Mouse (Mus musculus): ENCODE measurements around the gene Ablim1. TPM values are rescaled to one million over a fixed set of nuclear protein-coding genes. Genes with fewer than 3 reads are reported as not detected.

Ablim1 gene
- polyA plus RNA-seq, 1 experiment from 2014 or later: 29.2 TPM

DNA sequence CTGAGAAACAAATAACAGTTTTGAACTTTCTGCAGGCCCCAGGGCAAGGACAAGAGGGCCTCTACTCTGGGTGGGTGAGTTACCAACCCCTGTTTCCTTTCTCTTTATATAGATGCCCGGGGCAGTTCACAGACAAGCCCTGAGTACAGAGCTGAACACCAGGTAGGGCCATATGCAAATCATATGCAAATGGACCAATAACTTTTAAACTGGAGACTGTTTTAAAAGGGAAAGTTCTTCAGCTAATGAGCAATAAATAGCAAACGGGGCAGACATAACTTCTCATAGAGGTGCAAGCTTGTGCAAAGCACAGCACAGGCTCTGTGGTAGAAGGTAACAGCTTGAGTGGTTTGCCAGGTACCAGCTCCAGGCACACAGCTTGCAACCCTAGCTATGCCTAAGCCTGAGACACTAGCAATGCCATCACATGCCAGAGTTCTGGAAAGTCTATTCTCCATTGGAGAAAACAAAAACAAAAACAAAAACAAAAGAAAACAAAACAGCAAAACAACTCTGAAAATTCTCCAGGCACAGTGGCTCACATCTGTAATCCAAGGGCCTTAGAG, 225.8 kb downstream of the Ablim1 start:
- no peaks in the 10 kb centered on the region; the same call in 1 of the 2 replicates for H3K4me1 ChIP-seq (ENCODE audit: control insufficient read depth, insufficient read depth, low read length)
- H3K4me2 ChIP-seq (ENCODE audit: low read depth, low read length): no peak overlapping the region
- H3K9ac ChIP-seq (ENCODE audit: low read depth, low read length): no peak overlapping the region
- no peak overlapping the region for H3K27ac ChIP-seq (ENCODE audit: low read length)
- no peak for ATAC-seq
- H3K36me3 ChIP-seq (ENCODE audit: control insufficient read depth, insufficient read depth, low read length): no peaks in the 10 kb centered on the region
- WGBS: 72% methylated on average over 2 of the region's 2 CpGs
- no peaks in the 10 kb centered on the region for H3K27me3 ChIP-seq (replicated peaks; ENCODE audit: control insufficient read depth, insufficient read depth, low read length)
- H3K4me3 ChIP-seq (ENCODE audit: low read length): no peak overlapping the region
- no peaks in the 10 kb centered on the region for H3K9me3 ChIP-seq (ENCODE audit: control insufficient read depth, low read length)

GRCm38 (mm10) chr19:57084520-57085166, 230.1 kb downstream of the Ablim1 start:
- Histone ChIP-seq H3K4me1 (ENCODE audit: control insufficient read depth, insufficient read depth, low read length) (no peaks in the 10 kb centered on the region; the same call in 1 of the 2 replicates), H3K9ac (ENCODE audit: low read depth, low read length) (no peak overlapping the region), H3K4me2 (ENCODE audit: low read depth, low read length) (no peak overlapping the region), H3K4me3 (ENCODE audit: low read length) (no peak overlapping the region), H3K27ac (ENCODE audit: low read length) (no peak overlapping the region), H3K9me3 (ENCODE audit: control insufficient read depth, low read length) (no peaks in the 10 kb centered on the region), H3K36me3 (ENCODE audit: control insufficient read depth, insufficient read depth, low read length) (no peaks in the 10 kb centered on the region), H3K27me3 (replicated peaks; ENCODE audit: control insufficient read depth, insufficient read depth, low read length) (no peaks in the 10 kb centered on the region)
- 89% methylated on average over 5 of the region's 5 CpGs for WGBS
- ATAC-seq: no peak

DNA sequence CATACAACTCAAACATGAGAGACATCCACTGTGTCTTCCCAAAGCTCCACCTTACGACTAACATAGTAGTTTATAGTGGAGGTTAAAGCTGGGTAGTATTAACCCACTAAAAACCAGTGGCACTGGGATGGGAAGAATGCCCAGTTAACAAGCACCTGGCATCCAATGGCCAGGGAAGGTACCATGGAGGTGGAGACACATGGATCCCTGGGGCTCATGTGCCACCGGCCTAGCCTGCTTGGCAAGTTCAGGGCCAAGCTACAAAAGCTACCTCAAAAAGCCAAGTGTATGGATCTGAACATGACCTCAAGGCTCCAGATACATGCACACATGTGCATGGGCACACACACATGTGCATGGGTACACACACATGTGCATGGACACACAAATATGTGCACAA, 230.8 kb downstream of the Ablim1 start:
- H3K27me3 ChIP-seq (replicated peaks; ENCODE audit: control insufficient read depth, insufficient read depth, low read length): no peaks in the 10 kb centered on the region
- H3K36me3 ChIP-seq (ENCODE audit: control insufficient read depth, insufficient read depth, low read length): no peaks in the 10 kb centered on the region
- no peak overlapping the region for H3K4me2 ChIP-seq (ENCODE audit: low read depth, low read length)
- no peak overlapping the region for H3K9ac ChIP-seq (ENCODE audit: low read depth, low read length)
- no peaks in the 10 kb centered on the region for H3K9me3 ChIP-seq (ENCODE audit: control insufficient read depth, low read length)
- H3K4me3 ChIP-seq (ENCODE audit: low read length): no peak overlapping the region
- no peak for ATAC-seq
- 92% methylated on average over 2 of the region's 2 CpGs for WGBS
- H3K27ac ChIP-seq (ENCODE audit: low read length): no peak overlapping the region
- peaks cover 5% of the 10 kb centered on the region for H3K4me1 ChIP-seq (ENCODE audit: control insufficient read depth, insufficient read depth, low read length)

DNA sequence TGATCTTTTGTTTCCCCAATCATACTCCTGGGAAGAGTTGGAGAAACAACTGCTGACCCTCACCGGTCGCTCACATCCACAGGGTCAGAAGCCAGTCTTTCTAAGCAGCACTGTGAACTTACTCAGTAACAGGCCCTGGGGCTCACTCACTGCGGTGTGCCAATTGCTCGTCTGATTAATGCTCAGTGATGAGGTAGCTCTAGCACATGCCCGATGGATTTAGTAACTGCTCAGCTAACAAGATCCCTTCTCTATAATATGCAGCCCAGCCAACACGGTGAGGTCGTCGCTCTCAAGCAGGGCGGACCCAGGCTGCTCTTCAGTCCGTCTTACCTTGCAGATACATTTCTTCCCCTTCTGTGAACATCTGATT, 231.6 kb downstream of the Ablim1 start:
- H3K4me3 ChIP-seq (ENCODE audit: low read length): no peak overlapping the region
- no peaks in the 10 kb centered on the region for H3K27me3 ChIP-seq (replicated peaks; ENCODE audit: control insufficient read depth, insufficient read depth, low read length)
- H3K9me3 ChIP-seq (ENCODE audit: control insufficient read depth, low read length): no peaks in the 10 kb centered on the region
- H3K36me3 ChIP-seq (ENCODE audit: control insufficient read depth, insufficient read depth, low read length): no peaks in the 10 kb centered on the region
- H3K9ac ChIP-seq (ENCODE audit: low read depth, low read length): no peak overlapping the region
- ATAC-seq: no peak
- H3K4me1 ChIP-seq (ENCODE audit: control insufficient read depth, insufficient read depth, low read length): peaks cover 7% of the 10 kb centered on the region
- whole genome bisulfite sequencing: 76% methylated on average over 10 of the region's 10 CpGs
- H3K4me2 ChIP-seq (ENCODE audit: low read depth, low read length): no peak overlapping the region
- no peak overlapping the region for H3K27ac ChIP-seq (ENCODE audit: low read length)

DNA sequence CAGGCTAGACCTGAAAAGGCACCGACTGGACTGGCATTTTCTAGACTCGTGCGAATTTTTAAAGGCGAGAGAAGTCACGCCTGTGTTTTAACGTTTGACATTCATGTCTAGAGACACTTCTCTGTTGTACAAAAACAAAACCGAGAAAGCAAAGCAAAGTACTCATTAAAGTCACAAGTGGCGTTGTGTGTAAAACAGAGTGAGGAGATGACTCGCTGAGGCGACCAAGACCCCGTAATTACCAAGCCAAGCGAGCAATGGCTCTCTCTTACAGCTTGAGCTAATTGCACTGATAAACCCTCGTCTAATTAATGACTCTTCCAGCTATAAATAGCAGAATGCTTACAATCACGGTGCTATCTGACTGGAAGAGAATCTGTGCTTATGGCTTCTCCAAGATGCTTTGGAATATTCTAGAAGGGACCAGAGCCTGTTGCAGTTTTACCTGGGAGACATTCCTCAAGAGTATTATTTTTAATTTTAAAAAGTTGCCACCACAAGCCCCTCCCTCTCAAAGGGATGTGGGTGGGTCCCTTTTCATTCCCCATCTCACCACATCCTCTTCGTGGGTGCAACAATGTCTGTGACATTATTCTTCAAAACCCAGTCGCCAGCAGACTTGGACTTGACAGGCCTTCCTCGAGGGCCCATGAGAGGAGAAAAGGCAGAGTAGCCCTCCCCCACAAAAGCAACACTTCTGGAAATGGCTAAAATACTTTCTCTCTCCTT, 232.1 kb downstream of the Ablim1 start:
- no peak overlapping the region for H3K4me2 ChIP-seq (ENCODE audit: low read depth, low read length)
- H3K4me3 ChIP-seq (ENCODE audit: low read length): no peak overlapping the region
- ATAC-seq: no peak
- H3K4me1 ChIP-seq (ENCODE audit: control insufficient read depth, insufficient read depth, low read length): peaks cover 7% of the 10 kb centered on the region
- no peaks in the 10 kb centered on the region for H3K9me3 ChIP-seq (ENCODE audit: control insufficient read depth, low read length)
- no peak overlapping the region for H3K9ac ChIP-seq (ENCODE audit: low read depth, low read length)
- H3K27me3 ChIP-seq (replicated peaks; ENCODE audit: control insufficient read depth, insufficient read depth, low read length): no peaks in the 10 kb centered on the region
- WGBS: 71% methylated on average over 17 of the region's 17 CpGs
- no peak overlapping the region for H3K27ac ChIP-seq (ENCODE audit: low read length)
- no peaks in the 10 kb centered on the region for H3K36me3 ChIP-seq (ENCODE audit: control insufficient read depth, insufficient read depth, low read length)

- Histone ChIP-seq H3K36me3 (ENCODE audit: control insufficient read depth, insufficient read depth, low read length) (no peaks in the 10 kb centered on the region), H3K9ac (ENCODE audit: low read depth, low read length) (no peak overlapping the region), H3K27me3 (replicated peaks; ENCODE audit: control insufficient read depth, insufficient read depth, low read length) (no peaks in the 10 kb centered on the region), H3K4me3 (ENCODE audit: low read length) (no peak overlapping the region), H3K4me1 (ENCODE audit: control insufficient read depth, insufficient read depth, low read length) (peaks cover 7% of the 10 kb centered on the region), H3K9me3 (ENCODE audit: control insufficient read depth, low read length) (no peaks in the 10 kb centered on the region), H3K4me2 (ENCODE audit: low read depth, low read length) (no peak overlapping the region), H3K27ac (ENCODE audit: low read length) (no peak overlapping the region)
- ATAC-seq: no peak
- 48% methylated on average over 4 of the region's 4 CpGs for WGBS
Observed at GRCm38 (mm10) chr19:57081536-57081935, 233.2 kb downstream of the Ablim1 start.

- Histone ChIP-seq H3K4me1 (ENCODE audit: control insufficient read depth, insufficient read depth, low read length) (peaks cover 7% of the 10 kb centered on the region), H3K36me3 (ENCODE audit: control insufficient read depth, insufficient read depth, low read length) (no peaks in the 10 kb centered on the region), H3K9ac (ENCODE audit: low read depth, low read length) (no peak overlapping the region), H3K27me3 (replicated peaks; ENCODE audit: control insufficient read depth, insufficient read depth, low read length) (no peaks in the 10 kb centered on the region), H3K4me3 (ENCODE audit: low read length) (no peak overlapping the region), H3K4me2 (ENCODE audit: low read depth, low read length) (no peak overlapping the region), H3K9me3 (ENCODE audit: control insufficient read depth, low read length) (no peaks in the 10 kb centered on the region), H3K27ac (ENCODE audit: low read length) (0 out of 2 replicates have a peak overlapping the region, but pooled peaks have one; percentile 2)
- 89% methylated on average over 3 of the region's 3 CpGs for WGBS
- ATAC-seq: no peak
Observed at GRCm38 (mm10) chr19:57079606-57079981, 235.1 kb downstream of the Ablim1 start.

DNA sequence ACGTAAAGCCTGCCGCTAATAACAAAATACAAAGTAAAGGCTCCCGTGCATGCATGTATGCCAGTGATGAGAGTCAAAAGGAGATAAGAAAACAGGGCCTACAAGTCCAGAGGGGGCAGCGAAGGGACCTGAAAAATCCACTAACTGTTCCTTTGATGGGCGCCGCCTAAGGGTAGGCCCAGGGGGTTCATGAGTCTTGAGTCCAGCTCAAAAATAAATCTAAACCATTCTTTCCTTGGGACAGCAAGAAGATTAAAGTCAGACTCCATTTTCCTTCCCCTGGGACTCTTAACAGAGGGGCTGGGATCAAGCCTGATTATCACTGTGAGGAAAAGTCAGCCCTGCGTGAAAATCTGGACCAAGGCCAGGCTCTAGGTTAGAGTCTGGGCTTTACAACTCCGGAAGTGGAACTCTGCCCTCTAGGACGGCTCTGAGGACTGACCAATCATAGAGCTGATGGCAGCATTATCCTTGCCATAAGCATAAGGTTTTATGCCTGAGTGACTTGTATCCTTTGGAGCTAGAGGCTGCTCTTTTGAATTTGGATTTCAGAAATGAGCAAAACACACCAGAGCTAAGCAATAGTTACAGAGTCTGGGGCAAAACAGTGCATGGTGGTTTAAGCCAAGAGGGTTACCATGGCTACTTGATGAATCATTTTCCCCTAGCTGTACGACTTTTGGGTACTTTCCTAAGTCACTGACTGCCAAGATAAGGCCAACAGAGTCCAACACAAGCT, 235.7 kb downstream of the Ablim1 start:
- H3K4me1 ChIP-seq (ENCODE audit: control insufficient read depth, insufficient read depth, low read length): peaks cover 7% of the 10 kb centered on the region
- H3K9ac ChIP-seq (ENCODE audit: low read depth, low read length): no peak overlapping the region
- H3K4me2 ChIP-seq (ENCODE audit: low read depth, low read length): no peak overlapping the region
- H3K9me3 ChIP-seq (ENCODE audit: control insufficient read depth, low read length): no peaks in the 10 kb centered on the region
- no peaks in the 10 kb centered on the region for H3K27me3 ChIP-seq (replicated peaks; ENCODE audit: control insufficient read depth, insufficient read depth, low read length)
- no peaks in the 10 kb centered on the region for H3K36me3 ChIP-seq (ENCODE audit: control insufficient read depth, insufficient read depth, low read length)
- peak overlapping the region; percentile 25 for H3K27ac ChIP-seq (ENCODE audit: low read length)
- H3K4me3 ChIP-seq (ENCODE audit: low read length): no peak overlapping the region
- ATAC-seq: peak; percentile 81
- WGBS: 60% methylated on average over 10 of the region's 10 CpGs

Data from intestine, embryonic 16.5 days (tissue).